In the genomic region with DNA sequence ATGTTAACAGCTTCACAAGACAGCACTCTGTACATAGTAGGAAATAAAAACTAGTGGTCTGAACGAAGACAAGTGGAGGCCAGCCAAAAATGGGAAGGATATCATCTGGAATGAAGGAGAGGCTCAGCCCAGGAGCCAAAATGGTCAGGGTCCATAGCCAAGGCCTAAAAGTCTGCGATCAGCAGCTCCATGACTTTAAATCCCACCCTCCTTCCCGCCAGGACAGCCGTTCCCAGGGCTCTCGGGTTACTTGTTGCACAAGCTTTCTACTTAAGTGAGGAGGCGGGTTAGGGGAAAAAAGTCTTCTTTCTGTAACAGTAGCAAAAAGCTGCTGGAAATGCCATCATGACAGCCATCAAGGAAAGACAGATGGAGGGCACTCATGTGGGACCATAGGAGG, we compare ENCODE assay signal across 8 mouse cellular contexts. TPM values are rescaled to one million over a fixed set of nuclear protein-coding genes. Genes with fewer than 3 reads are reported as not detected.
DNase-seq lines count a peak whose midpoint lies in the region; ATAC-seq and TF ChIP-seq lines count a peak whose summit lies in the region.

No protein-coding gene starts in this region.

- TF ChIP-seq EP300 in heart, postnatal 0 days (IDR thresholded peaks at IDR 0.05; ENCODE audit: low read depth): no peak

- H3K36me3 ChIP-seq in heart, postnatal 0 days (replicated peaks; ENCODE audit: control insufficient read depth, insufficient read depth, low read length): peaks cover 74% of the 10 kb centered on the region
- peaks cover 92% of the 10 kb centered on the region for H3K36me3 ChIP-seq in lung, embryonic 14.5 days (ENCODE audit: insufficient read depth)

- H3K9ac ChIP-seq in heart, postnatal 0 days (replicated peaks; ENCODE audit: low read depth, low read length): no peak overlapping the region
- H3K9ac ChIP-seq in lung, embryonic 14.5 days: no peak overlapping the region

- H3K27ac ChIP-seq in heart, postnatal 0 days (ENCODE audit: low read depth): peak overlapping the region; percentile 72
- H3K27ac ChIP-seq in lung, embryonic 14.5 days (ENCODE audit: low read depth): peak overlapping the region; percentile 4; the same call in 1 of the 2 replicates

- H3K4me1 ChIP-seq in heart, postnatal 0 days (ENCODE audit: control insufficient read depth, insufficient read depth): peaks cover 16% of the 10 kb centered on the region
- no peaks in the 10 kb centered on the region for H3K4me1 ChIP-seq in lung, embryonic 14.5 days (ENCODE audit: insufficient read depth)

- 60% methylated on average over 6 of the region's 6 CpGs for WGBS in heart, postnatal 0 days
- 40% methylated on average over 6 of the region's 6 CpGs for WGBS in lung, embryonic 14.5 days

- H3K9me3 ChIP-seq in heart, postnatal 0 days (replicated peaks; ENCODE audit: control insufficient read depth, low read length): no peaks in the 10 kb centered on the region
- no peaks in the 10 kb centered on the region for H3K9me3 ChIP-seq in lung, embryonic 14.5 days (ENCODE audit: low read depth, low read length)

- ATAC-seq in heart, postnatal 0 days (ENCODE audit: insufficient read depth, low read depth): no peak
- ATAC-seq in lung, embryonic 14.5 days (ENCODE audit: insufficient read depth): peak; percentile 53; the same call in 1 of the 2 replicates
- no peak for ATAC-seq in activated CD4-positive, CD25-positive, alpha-beta regulatory T cell, adult 4 months
- no peak for ATAC-seq in megakaryocyte progenitor cell, adult 5-6 weeks (replicated peaks; ENCODE audit: poor library complexity)

- TF ChIP-seq CTCF in heart, postnatal 0 days (IDR thresholded peaks at IDR 0.05; ENCODE audit: low read depth): no peak
- TF ChIP-seq CTCF in lung, embryonic 14.5 days (IDR thresholded peaks at IDR 0.05; ENCODE audit: low read depth): no peak

- no peak overlapping the region for H3K4me3 ChIP-seq in heart, postnatal 0 days (ENCODE audit: low read depth, low read length)
- H3K4me3 ChIP-seq in lung, embryonic 14.5 days (ENCODE audit: low read depth, low read length): no peak overlapping the region

- DNase-seq in adrenal gland, postnatal 14 days: peak; percentile 32
- no peak for DNase-seq in adrenal gland, postnatal 4 days (ENCODE audit: low spot score in 2 of 2)
- DNase-seq in adipocyte (ENCODE audit: low spot score): peak; percentile 86
- peak; percentile 36 for DNase-seq in heart, postnatal 0 days (ENCODE audit: low spot score)
- peak; percentile 75 for DNase-seq in lung, embryonic 14.5 days
- no peak for DNase-seq in left cerebral cortex, adult 11 months (ENCODE audit: low spot score)

- no peak overlapping the region for H3K4me2 ChIP-seq in heart, postnatal 0 days (ENCODE audit: low read depth, low read length)
- H3K4me2 ChIP-seq in lung, embryonic 14.5 days: no peak overlapping the region

- H3K27me3 ChIP-seq in heart, postnatal 0 days (ENCODE audit: control insufficient read depth, insufficient read depth, low read length): no peaks in the 10 kb centered on the region
- no peaks in the 10 kb centered on the region for H3K27me3 ChIP-seq in lung, embryonic 14.5 days (ENCODE audit: insufficient read depth, low read length)

RNA-seq across cellular contexts. Expression of a gene that starts 19.8 kb away (rescaled TPM):
- 0.22 and 0.30 TPM in 2 replicates for total RNA-seq in adrenal gland, postnatal 14 days (2021)
- under 1 TPM in 1 of 2 experiments, not detected in 1; 0.28 TPM for total RNA-seq in adrenal gland, postnatal 4 days (2021)
- total RNA-seq in heart, postnatal 0 days (2014; rRNA removed; ENCODE audit: low replicate concordance): 3.4 TPM in 1 of 2 replicates, not detected in the other
- polyA plus RNA-seq in heart, postnatal 0 days (2015; fragmentation: Nextera tagmentation; extraction: Ambion mirVana): 0.12 and 0.18 TPM in 2 replicates
- polyA plus RNA-seq in lung, embryonic 14.5 days (2014; fragmentation: Nextera tagmentation; extraction: Ambion mirVana): 0.14 and 0.22 TPM in 2 replicates
- polyA plus RNA-seq in activated CD4-positive, CD25-positive, alpha-beta regulatory T cell, adult 4 months (2017; shearing (Covaris generic)): not detected
- 0.20 TPM in 1 of 2 replicates, not detected in the other for total RNA-seq in megakaryocyte progenitor cell, adult 5-6 weeks (2015)
- total RNA-seq in megakaryocyte progenitor cell, adult 5-6 weeks (2017): not detected in 2 replicates

RNA-seq across cellular contexts. Expression of a gene that starts 42.5 kb away (rescaled TPM):
- total RNA-seq in adrenal gland, postnatal 14 days (2021): 22.9 and 26.2 TPM in 2 replicates
- total RNA-seq in adrenal gland, postnatal 4 days (2021): 10 to 100 TPM; 24.4 to 26.7 TPM
- 36.8 and 53.6 TPM in 2 replicates for total RNA-seq in heart, postnatal 0 days (2014; rRNA removed; ENCODE audit: low replicate concordance)
- polyA plus RNA-seq in heart, postnatal 0 days (2015; fragmentation: Nextera tagmentation; extraction: Ambion mirVana): 3.7 TPM in 2 replicates
- polyA plus RNA-seq in lung, embryonic 14.5 days (2014; fragmentation: Nextera tagmentation; extraction: Ambion mirVana): 19.4 and 21.7 TPM in 2 replicates
- not detected for polyA plus RNA-seq in activated CD4-positive, CD25-positive, alpha-beta regulatory T cell, adult 4 months (2017; shearing (Covaris generic))
- total RNA-seq in megakaryocyte progenitor cell, adult 5-6 weeks (2015): 0.02 TPM in 1 of 2 replicates, not detected in the other
- not detected in 2 replicates for total RNA-seq in megakaryocyte progenitor cell, adult 5-6 weeks (2017)

Comparison
In these comparisons a context has a peak if more than half of its experiments do, and no peak if none do; other contexts are left out.
1. DNase-seq: peak in adrenal gland, postnatal 14 days (single experiment), adipocyte (single experiment), heart, postnatal 0 days (single experiment) and lung, embryonic 14.5 days (single experiment); none in adrenal gland, postnatal 4 days (0 of 2) and left cerebral cortex, adult 11 months (single experiment).
2. RNA of a gene that starts 42.5 kb away (total RNA-seq): 36.8 to 53.6 TPM in heart, postnatal 0 days, 24.4 to 26.7 TPM in adrenal gland, postnatal 4 days and 22.9 to 26.2 TPM in adrenal gland, postnatal 14 days; 0.02 TPM in megakaryocyte progenitor cell, adult 5-6 weeks; every median in the first group is over 10 times any median in the second.